Mouse (Mus musculus): Measurements from ENCODE around the gene Vdr.

The Vdr gene

GRCm38 (mm10) chr15:97813452-97814204, 96.8 kb downstream of the Vdr start:
- in situ Hi-C loops (cut with MboI, MseI) = no loop called here

GRCm38 (mm10) chr15:97812875-97813274, 97.6 kb downstream of the Vdr start:
- in situ Hi-C loops (cut with MboI, MseI) = no loop called here

GRCm38 (mm10) chr15:97812126-97812525, 98.3 kb downstream of the Vdr start:
- in situ Hi-C loops (cut with MboI, MseI) = no loop called here

- in situ Hi-C loops (cut with MboI, MseI) = no loop called here
Observed at GRCm38 (mm10) chr15:97811307-97811706, 99.1 kb downstream of the Vdr start.

- in situ Hi-C loops (cut with MboI, MseI) = no loop called here
Observed at GRCm38 (mm10) chr15:97810399-97810798, 100.0 kb downstream of the Vdr start.

- in situ Hi-C loops (cut with MboI, MseI) = no loop called here
Observed at GRCm38 (mm10) chr15:97809942-97810341, 100.5 kb downstream of the Vdr start.

GRCm38 (mm10) chr15:97809206-97809605, 101.2 kb downstream of the Vdr start:
- in situ Hi-C loops (cut with MboI, MseI) = no loop called here

- in situ Hi-C loops (cut with MboI, MseI) = no loop called here
Observed at GRCm38 (mm10) chr15:97808532-97808931, 101.9 kb downstream of the Vdr start.

- in situ Hi-C loops (cut with MboI, MseI) = no loop called here
Observed at GRCm38 (mm10) chr15:97807867-97808266, 102.6 kb downstream of the Vdr start.

All from regulatory T cell (primary cell).